Mouse (Mus musculus): Measurements from ENCODE around the gene Ror1. TPM values are rescaled to one million over a fixed set of nuclear protein-coding genes. Genes with fewer than 3 reads are reported as not detected.

The Ror1 gene
- polyA plus RNA-seq, 1 experiment from 2014 or later: 12.4 TPM

DNA sequence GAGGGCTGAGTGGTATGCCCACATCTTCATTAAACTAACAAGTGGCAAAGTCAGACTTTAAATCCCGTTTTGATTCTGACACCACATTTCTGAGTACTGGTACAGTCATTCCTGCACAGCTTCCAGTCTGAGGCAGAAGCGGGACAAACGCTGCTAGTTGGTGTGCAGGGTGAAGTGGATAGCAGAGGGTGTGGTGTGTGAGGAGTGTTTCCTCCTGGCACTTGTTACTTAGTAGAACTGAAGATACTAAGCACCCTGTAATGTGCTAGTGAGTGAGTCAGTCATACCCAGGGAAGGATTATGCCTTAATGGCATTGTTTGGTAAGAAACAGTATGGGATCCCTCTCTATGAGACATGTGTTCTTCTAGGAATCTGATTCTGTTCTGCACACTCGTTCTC is 115.7 kb downstream of the Ror1 start:
- peaks cover 8 to 17% of the 10 kb centered on the region in 2 experiments for H3K4me1 ChIP-seq (ENCODE audit: control insufficient read depth in 2 of 2, insufficient read depth in 2 of 2, low read length in 2 of 2)
- no peak overlapping the region for H3K4me3 ChIP-seq (ENCODE audit: control insufficient read depth in 1 of 2, insufficient read depth in 1 of 2, low read depth in 1 of 2, low read length in 2 of 2)
- ATAC-seq (ENCODE audit: insufficient number of reproducible peaks, insufficient read depth, low FRiP score, low read depth): no peak
- WGBS: 58% methylated on average over 4 of the region's 4 CpGs
- no peak overlapping the region for H3K4me2 ChIP-seq (ENCODE audit: low read length)
- no peaks in the 10 kb centered on the region for H3K9me3 ChIP-seq (ENCODE audit: control insufficient read depth, low read length)
- H3K27ac ChIP-seq (replicated peaks in 1 of 2; ENCODE audit: control insufficient read depth in 1 of 2, insufficient read depth in 1 of 2, low read depth in 2 of 2, low read length in 2 of 2): no peak overlapping the region
- no peak overlapping the region for H3K9ac ChIP-seq (ENCODE audit: low read length)
- no peaks in the 10 kb centered on the region for H3K36me3 ChIP-seq (ENCODE audit: control insufficient read depth, insufficient read depth, low read length)
- no peaks in the 10 kb centered on the region for H3K27me3 ChIP-seq (ENCODE audit: control insufficient read depth, insufficient read depth, low read length)

DNA sequence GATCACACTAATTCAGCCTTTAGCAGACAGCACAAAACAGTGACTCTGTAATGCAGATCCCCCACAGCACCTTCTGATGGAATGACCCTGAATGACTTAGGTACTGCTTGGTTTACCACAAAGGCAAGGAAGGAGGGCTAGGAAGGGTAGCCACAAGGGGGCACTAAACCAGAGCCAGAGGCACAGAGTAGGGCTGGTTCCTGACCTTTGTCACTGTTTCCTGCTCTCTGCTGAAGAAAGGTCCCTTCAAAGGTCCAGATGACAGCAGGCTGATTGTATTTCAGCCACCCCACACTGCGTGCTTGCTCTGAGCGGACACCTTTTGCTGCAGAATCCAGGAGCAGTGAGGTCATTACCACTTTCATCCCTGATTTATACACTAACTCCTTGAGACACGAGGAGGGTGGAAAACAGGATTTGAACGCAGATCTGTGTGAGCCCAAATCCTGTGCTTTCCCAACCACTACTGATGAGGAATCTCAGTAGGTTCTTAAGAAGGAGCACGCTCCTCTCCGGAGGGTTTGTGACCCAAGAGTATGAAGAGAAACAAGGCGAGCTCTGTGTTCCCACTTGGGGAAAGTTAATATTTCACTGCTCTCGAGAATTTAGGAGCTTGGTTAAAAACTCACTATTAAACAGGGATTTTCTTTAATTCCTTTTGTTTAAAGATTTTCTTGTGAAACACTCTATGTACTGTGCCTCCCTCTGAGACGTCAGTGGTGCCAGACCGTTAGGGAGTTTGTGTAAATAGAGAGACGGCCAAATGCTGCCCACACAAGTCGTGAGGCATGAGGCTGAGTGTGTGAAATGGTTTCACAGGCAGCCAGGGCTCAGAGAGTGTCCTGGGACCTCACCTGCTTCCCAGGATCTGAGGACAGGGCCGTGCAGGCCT is 119.0 kb downstream of the Ror1 start:
- H3K27me3 ChIP-seq (ENCODE audit: control insufficient read depth, insufficient read depth, low read length): no peaks in the 10 kb centered on the region
- ATAC-seq (ENCODE audit: insufficient number of reproducible peaks, insufficient read depth, low FRiP score, low read depth): no peak
- 68% methylated on average over 13 of the region's 13 CpGs for WGBS
- no peak overlapping the region for H3K9ac ChIP-seq (ENCODE audit: low read length)
- H3K9me3 ChIP-seq (ENCODE audit: control insufficient read depth, low read length): no peaks in the 10 kb centered on the region
- no peaks in the 10 kb centered on the region for H3K36me3 ChIP-seq (ENCODE audit: control insufficient read depth, insufficient read depth, low read length)
- no peak overlapping the region for H3K27ac ChIP-seq (replicated peaks in 1 of 2; ENCODE audit: control insufficient read depth in 1 of 2, insufficient read depth in 1 of 2, low read depth in 2 of 2, low read length in 2 of 2)
- no peak overlapping the region for H3K4me3 ChIP-seq (ENCODE audit: control insufficient read depth in 1 of 2, insufficient read depth in 1 of 2, low read depth in 1 of 2, low read length in 2 of 2)
- no peak overlapping the region for H3K4me2 ChIP-seq (ENCODE audit: low read length)
- H3K4me1 ChIP-seq (ENCODE audit: control insufficient read depth in 2 of 2, insufficient read depth in 2 of 2, low read length in 2 of 2): peaks cover 20 to 32% of the 10 kb centered on the region in 2 experiments

DNA sequence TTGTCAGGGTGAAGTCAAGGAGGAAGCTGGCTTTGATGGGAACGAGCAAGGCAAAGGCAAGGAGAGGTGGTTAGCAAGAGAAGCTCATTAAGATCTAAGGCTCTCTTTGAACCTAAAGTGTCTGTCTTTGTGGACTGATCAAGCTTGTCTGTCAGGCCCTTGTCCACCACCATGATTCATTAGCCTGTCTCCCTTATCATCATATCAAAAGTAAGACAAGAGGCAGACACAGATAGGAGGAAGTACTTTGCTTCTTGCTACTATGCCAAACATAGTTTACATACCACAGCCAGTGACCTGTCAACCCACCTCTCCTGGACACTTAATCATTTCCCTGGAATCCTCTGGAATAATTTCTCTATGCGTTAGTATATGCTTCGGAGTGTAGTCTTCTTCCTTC is 121.0 kb downstream of the Ror1 start:
- Histone ChIP-seq H3K9me3 (ENCODE audit: control insufficient read depth, low read length) (no peaks in the 10 kb centered on the region), H3K4me2 (ENCODE audit: low read length) (no peak overlapping the region), H3K4me1 (ENCODE audit: control insufficient read depth in 2 of 2, insufficient read depth in 2 of 2, low read length in 2 of 2) (peaks cover 23 to 40% of the 10 kb centered on the region in 2 experiments), H3K4me3 (ENCODE audit: control insufficient read depth in 1 of 2, insufficient read depth in 1 of 2, low read depth in 1 of 2, low read length in 2 of 2) (no peak overlapping the region), H3K36me3 (ENCODE audit: control insufficient read depth, insufficient read depth, low read length) (no peaks in the 10 kb centered on the region), H3K27ac (replicated peaks in 1 of 2; ENCODE audit: control insufficient read depth in 1 of 2, insufficient read depth in 1 of 2, low read depth in 2 of 2, low read length in 2 of 2) (peak overlapping the region in 1 of 2 experiments; percentile 31; a peak in 2 of 4 replicates), H3K9ac (ENCODE audit: low read length) (no peak overlapping the region), H3K27me3 (ENCODE audit: control insufficient read depth, insufficient read depth, low read length) (no peaks in the 10 kb centered on the region)
- 17% methylated on average over 3 of the region's 3 CpGs for WGBS
- ATAC-seq (ENCODE audit: insufficient number of reproducible peaks, insufficient read depth, low FRiP score, low read depth): no peak

GRCm38 (mm10) chr4:100219026-100219425 is 123.4 kb downstream of the Ror1 start:
- WGBS: 34% methylated on average over 4 of the region's 4 CpGs
- Histone ChIP-seq H3K36me3 (ENCODE audit: control insufficient read depth, insufficient read depth, low read length) (no peaks in the 10 kb centered on the region), H3K27ac (replicated peaks in 1 of 2; ENCODE audit: control insufficient read depth in 1 of 2, insufficient read depth in 1 of 2, low read depth in 2 of 2, low read length in 2 of 2) (peak overlapping the region in 1 of 2 experiments; percentile 31; a peak in 2 of 4 replicates), H3K4me2 (ENCODE audit: low read length) (peak overlapping the region; percentile 4; the same call in 1 of the 2 replicates), H3K4me1 (ENCODE audit: control insufficient read depth in 2 of 2, insufficient read depth in 2 of 2, low read length in 2 of 2) (peaks cover 38 to 62% of the 10 kb centered on the region in 2 experiments), H3K4me3 (ENCODE audit: control insufficient read depth in 1 of 2, insufficient read depth in 1 of 2, low read depth in 1 of 2, low read length in 2 of 2) (no peak overlapping the region), H3K27me3 (ENCODE audit: control insufficient read depth, insufficient read depth, low read length) (no peaks in the 10 kb centered on the region), H3K9me3 (ENCODE audit: control insufficient read depth, low read length) (no peaks in the 10 kb centered on the region), H3K9ac (ENCODE audit: low read length) (no peak overlapping the region)
- no peak for ATAC-seq (ENCODE audit: insufficient number of reproducible peaks, insufficient read depth, low FRiP score, low read depth)

DNA sequence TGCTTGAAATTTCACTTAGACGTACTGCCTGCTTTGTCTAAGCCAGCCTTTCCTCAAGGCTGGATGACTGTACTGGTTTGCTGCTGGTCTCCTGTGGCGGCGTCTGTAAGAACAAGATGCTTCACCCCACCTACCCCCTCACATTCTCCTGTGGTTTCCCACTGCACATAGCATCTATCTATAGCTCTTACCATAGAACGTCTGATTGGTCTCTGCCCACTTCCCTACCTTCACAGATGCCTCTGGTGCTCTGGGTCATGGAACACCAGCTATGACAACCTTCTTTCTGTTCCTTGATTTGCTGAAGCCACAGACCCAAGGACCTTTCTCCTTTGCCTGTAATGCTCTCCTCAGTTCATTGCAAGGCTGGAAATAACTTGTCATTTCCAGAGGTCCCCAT is 124.0 kb downstream of the Ror1 start:
- Histone ChIP-seq H3K9me3 (ENCODE audit: control insufficient read depth, low read length) (no peaks in the 10 kb centered on the region), H3K27ac (replicated peaks in 1 of 2; ENCODE audit: control insufficient read depth in 1 of 2, insufficient read depth in 1 of 2, low read depth in 2 of 2, low read length in 2 of 2) (peak overlapping the region in 1 of 2 experiments; percentile 31; a peak in 2 of 4 replicates), H3K36me3 (ENCODE audit: control insufficient read depth, insufficient read depth, low read length) (no peaks in the 10 kb centered on the region), H3K9ac (ENCODE audit: low read length) (no peak overlapping the region), H3K4me2 (ENCODE audit: low read length) (no peak overlapping the region), H3K27me3 (ENCODE audit: control insufficient read depth, insufficient read depth, low read length) (no peaks in the 10 kb centered on the region), H3K4me1 (ENCODE audit: control insufficient read depth in 2 of 2, insufficient read depth in 2 of 2, low read length in 2 of 2) (peaks cover 36 to 58% of the 10 kb centered on the region in 2 experiments), H3K4me3 (ENCODE audit: control insufficient read depth in 1 of 2, insufficient read depth in 1 of 2, low read depth in 1 of 2, low read length in 2 of 2) (no peak overlapping the region)
- WGBS: 47% methylated on average over 4 of the region's 4 CpGs
- ATAC-seq (ENCODE audit: insufficient number of reproducible peaks, insufficient read depth, low FRiP score, low read depth): no peak

- Histone ChIP-seq H3K27ac (replicated peaks in 1 of 2; ENCODE audit: control insufficient read depth in 1 of 2, insufficient read depth in 1 of 2, low read depth in 2 of 2, low read length in 2 of 2) (0 out of 4 replicates have a peak overlapping the region, but pooled peaks of 1 of the 2 experiments have one; percentile 27), H3K36me3 (ENCODE audit: control insufficient read depth, insufficient read depth, low read length) (no peaks in the 10 kb centered on the region), H3K4me1 (ENCODE audit: control insufficient read depth in 2 of 2, insufficient read depth in 2 of 2, low read length in 2 of 2) (peaks cover 41 to 59% of the 10 kb centered on the region in 2 experiments), H3K9ac (ENCODE audit: low read length) (peak overlapping the region; percentile 44; the same call in 1 of the 2 replicates), H3K9me3 (ENCODE audit: control insufficient read depth, low read length) (no peaks in the 10 kb centered on the region), H3K4me2 (ENCODE audit: low read length) (no peak overlapping the region), H3K4me3 (ENCODE audit: control insufficient read depth in 1 of 2, insufficient read depth in 1 of 2, low read depth in 1 of 2, low read length in 2 of 2) (no peak overlapping the region), H3K27me3 (ENCODE audit: control insufficient read depth, insufficient read depth, low read length) (no peaks in the 10 kb centered on the region)
- no peak for ATAC-seq (ENCODE audit: insufficient number of reproducible peaks, insufficient read depth, low FRiP score, low read depth)
- 77% methylated on average over 13 of the region's 13 CpGs for WGBS
These were observed 126.6 kb downstream of the Ror1 start for GRCm38 (mm10) chr4:100221978-100222737.

DNA sequence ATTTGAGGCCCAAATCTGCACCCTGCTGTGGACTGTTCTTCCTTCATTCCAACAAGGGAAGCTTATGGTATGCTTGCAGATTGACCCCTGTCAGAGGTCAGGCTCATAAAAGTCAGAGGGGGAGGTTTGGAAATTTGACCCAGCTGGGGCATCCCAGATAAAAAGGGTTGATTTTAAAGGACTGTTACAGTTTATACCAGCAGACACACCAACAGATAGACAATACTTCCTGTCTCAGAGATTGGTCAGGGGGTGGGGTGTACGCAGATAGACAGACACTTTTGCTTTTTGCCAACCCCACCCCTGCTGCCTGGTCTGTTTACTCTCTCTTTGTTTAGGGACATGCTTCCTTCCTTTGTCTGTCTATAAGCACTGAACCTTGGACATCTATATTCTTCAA is 127.9 kb downstream of the Ror1 start:
- Histone ChIP-seq H3K36me3 (ENCODE audit: control insufficient read depth, insufficient read depth, low read length) (no peaks in the 10 kb centered on the region), H3K4me1 (ENCODE audit: control insufficient read depth in 2 of 2, insufficient read depth in 2 of 2, low read length in 2 of 2) (peaks cover 45 to 65% of the 10 kb centered on the region in 2 experiments), H3K9me3 (ENCODE audit: control insufficient read depth, low read length) (no peaks in the 10 kb centered on the region), H3K4me3 (ENCODE audit: control insufficient read depth in 1 of 2, insufficient read depth in 1 of 2, low read depth in 1 of 2, low read length in 2 of 2) (no peak overlapping the region), H3K27ac (replicated peaks in 1 of 2; ENCODE audit: control insufficient read depth in 1 of 2, insufficient read depth in 1 of 2, low read depth in 2 of 2, low read length in 2 of 2) (0 out of 4 replicates have a peak overlapping the region, but pooled peaks of 1 of the 2 experiments have one; percentile 23), H3K9ac (ENCODE audit: low read length) (no peak overlapping the region; the same call in 1 of the 2 replicates), H3K4me2 (ENCODE audit: low read length) (no peak overlapping the region), H3K27me3 (ENCODE audit: control insufficient read depth, insufficient read depth, low read length) (no peaks in the 10 kb centered on the region)
- ATAC-seq (ENCODE audit: insufficient number of reproducible peaks, insufficient read depth, low FRiP score, low read depth): no peak
- WGBS: 81% methylated on average over 1 of the region's 1 CpGs
